Mouse (Mus musculus) intestine, embryonic 14.5 days (tissue): ENCODE results near the gene Cnr2. TPM values are rescaled to one million over a fixed set of nuclear protein-coding genes. Genes with fewer than 3 reads are reported as not detected.
A peak's percentile ranks its signal among the peaks of the same experiment; 100 is the strongest.

ENCODE experiments used
- ATAC-seq: fragments of 200-750 bp; cut with Nextera tagmentation; replicated peaks from 2 replicates; pipeline ENCODE4 v1.8.0; 2017; ENCODE audit warnings: low read depth, moderate number of reproducible peaks, moderate TSS enrichment, moderate library complexity; ENCODE audit not compliant: low FRiP score, low TSS enrichment
- DNase-seq: peaks from one replicate; pipeline ENCODE4 v3.0.0-alpha.2; 2018; ENCODE audit warnings: low spot score
- H3K27ac ChIP-seq: fragments of 300-500 bp; sonication (generic); 2 replicates; pipeline ENCODE4 v1.5.1; 2014; ENCODE audit warnings: low read depth, mild to moderate bottlenecking, control low read depth
- H3K27me3 ChIP-seq: fragments of 300-500 bp; sonication (generic); replicated peaks from 2 replicates; pipeline ENCODE4 v1.6.1; 2014; ENCODE audit warnings: low read length, control low read depth; ENCODE audit not compliant: control insufficient read depth, insufficient read depth
- H3K36me3 ChIP-seq: fragments of 300-500 bp; sonication (generic); 2 replicates; pipeline ENCODE4 v1.6.1; 2014; ENCODE audit warnings: low read length, control low read depth; ENCODE audit not compliant: control insufficient read depth, insufficient read depth
- H3K4me1 ChIP-seq: fragments of 300-500 bp; sonication (generic); replicated peaks from 2 replicates; pipeline ENCODE4 v1.6.1; 2014; ENCODE audit warnings: low read length, control low read depth, mixed read lengths; ENCODE audit not compliant: control insufficient read depth, insufficient read depth
- H3K4me2 ChIP-seq: fragments of 300-500 bp; sonication (generic); 2 replicates; pipeline ENCODE4 v1.6.1; 2014; ENCODE audit warnings: low read length
- H3K4me3 ChIP-seq: fragments of 300-500 bp; sonication (generic); 2 replicates; pipeline ENCODE4 v1.5.1; 2014; ENCODE audit warnings: low read depth, low read length, control low read depth, mixed read lengths
- H3K9ac ChIP-seq: fragments of 300-500 bp; sonication (generic); 2 replicates; pipeline ENCODE4 v1.6.1; 2014; ENCODE audit warnings: mild to moderate bottlenecking, low read length
- H3K9me3 ChIP-seq: fragments of 300-500 bp; sonication (generic); 2 replicates; pipeline ENCODE4 v1.6.1; 2016; ENCODE audit warnings: low read length, control low read depth; ENCODE audit not compliant: control insufficient read depth
- WGBS: fragments of 180-500 bp; shearing (Covaris S2); extraction: QIAGEN DNeasy Blood & Tissue Kit; methylation state at CpG from one replicate; pipeline ENCODE4 v1.1.7; 2014; 5-methylcytosine and 5-hydroxymethylcytosine counted together
- polyA plus RNA-seq: library from polyadenylated mRNA; unstranded; fragments of >200 nt; fragmentation: Nextera tagmentation; extraction: Ambion mirVana; gene quantifications from 2 replicates; pipeline ENCODE4 v1.2.1, GENCODE M21; 2014

Cnr2 gene
- 0.24 and 0.44 TPM in 2 replicates for polyA plus RNA-seq

GRCm38 (mm10) chr4:135895071-135895571, at the start of gene Cnr2:
TSS of gene Cnr2 (plus strand) at chr4:135895394.
- Histone ChIP-seq H3K4me2 (no peak within 1 kb of the TSS), H3K9me3 (no peaks in the 10 kb centered on the region), H3K4me3 (no peak within 1 kb of the TSS), H3K4me1 (no peaks in the 10 kb centered on the region), H3K9ac (no peak within 1 kb of the TSS), H3K36me3 (no peaks in the 10 kb centered on the region), H3K27ac (no peak within 1 kb of the TSS), H3K27me3 (no peaks in the 10 kb centered on the region)
- ATAC-seq (no peak), DNase-seq (no peak)
- 46% methylated on average over 8 of the region's 8 CpGs for WGBS

- ATAC-seq (no peak), DNase-seq (peak; percentile 33)
- no peaks in the 10 kb centered on the region for H3K27me3 ChIP-seq
- H3K4me2 ChIP-seq: no peak overlapping the region
- no peaks in the 10 kb centered on the region for H3K36me3 ChIP-seq
- H3K9me3 ChIP-seq: no peaks in the 10 kb centered on the region
- H3K4me3 ChIP-seq: no peak overlapping the region
- no peak overlapping the region for H3K9ac ChIP-seq
- 0 out of 2 replicates have a peak, but pooled peaks cover 5% of the 10 kb centered on the region for H3K4me1 ChIP-seq
- 63% methylated on average over 5 of the region's 5 CpGs for WGBS
- H3K27ac ChIP-seq: no peak overlapping the region
Measured at GRCm38 (mm10) chr4:135847581-135847980, 47.6 kb upstream of the Cnr2 start.

DNA sequence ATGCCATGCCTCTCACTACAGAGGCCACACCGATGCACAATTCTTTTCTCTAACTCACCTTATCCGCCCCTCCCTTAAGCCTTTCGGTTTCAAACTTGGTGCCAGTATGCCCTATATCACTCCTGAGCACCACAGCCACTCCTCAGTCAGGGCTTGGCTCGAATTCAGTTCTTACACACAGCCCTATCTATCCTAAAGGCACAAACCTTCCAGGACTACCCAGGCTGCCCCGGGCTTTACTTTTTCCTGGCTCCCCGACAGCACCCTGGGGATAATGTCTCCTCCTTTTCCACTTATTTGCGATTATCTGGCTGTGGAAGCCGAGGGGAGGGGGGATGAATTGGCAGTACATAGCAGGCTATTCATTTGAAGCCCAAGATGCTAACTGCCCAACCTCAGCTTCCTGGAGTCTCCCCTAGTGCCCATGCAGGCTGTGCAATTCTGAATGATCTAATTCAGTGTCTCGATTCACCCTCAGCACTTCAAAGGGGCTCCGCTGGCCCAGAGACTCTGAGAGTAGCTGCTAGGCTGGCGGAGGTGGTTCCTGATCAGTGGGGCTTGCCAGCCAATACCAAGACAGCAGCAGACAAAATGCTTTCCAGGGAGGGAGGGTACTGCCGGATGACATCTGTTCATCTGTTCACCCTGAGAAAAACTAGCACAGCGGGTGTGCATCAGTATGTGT, 44.6 kb upstream of the Cnr2 start:
- Histone ChIP-seq H3K4me2 (no peak overlapping the region), H3K36me3 (no peaks in the 10 kb centered on the region), H3K27ac (no peak overlapping the region), H3K4me1 (peaks cover 12% of the 10 kb centered on the region), H3K4me3 (no peak overlapping the region), H3K27me3 (no peaks in the 10 kb centered on the region), H3K9ac (no peak overlapping the region), H3K9me3 (no peaks in the 10 kb centered on the region)
- peak; percentile 49 for DNase-seq
- no peak for ATAC-seq
- WGBS: 43% methylated on average over 13 of the region's 13 CpGs

GRCm38 (mm10) chr4:135851942-135852341, 43.3 kb upstream of the Cnr2 start:
- WGBS: 90% methylated on average over 9 of the region's 9 CpGs
- DNase-seq: peak; percentile 48

GRCm38 (mm10) chr4:135853987-135854546, 41.1 kb upstream of the Cnr2 start:
- Histone ChIP-seq H3K27ac (0 out of 2 replicates have a peak overlapping the region, but pooled peaks have one; percentile 99), H3K36me3 (peaks cover 8% of the 10 kb centered on the region; the same call in 1 of the 2 replicates), H3K9ac (no peak overlapping the region), H3K4me2 (no peak overlapping the region), H3K9me3 (no peaks in the 10 kb centered on the region), H3K4me3 (no peak overlapping the region), H3K4me1 (peaks cover 26% of the 10 kb centered on the region), H3K27me3 (no peaks in the 10 kb centered on the region)
- peak; percentile 44 for DNase-seq
- no peak for ATAC-seq
- 90% methylated on average over 14 of the region's 14 CpGs for WGBS

More at GRCm38 (mm10) chr4:135851942-135852341, 43.3 kb upstream of the Cnr2 start:
- no peaks in the 10 kb centered on the region for H3K36me3 ChIP-seq
- H3K27me3 ChIP-seq: no peaks in the 10 kb centered on the region
- H3K9ac ChIP-seq: no peak overlapping the region
- no peak overlapping the region for H3K4me3 ChIP-seq
- H3K27ac ChIP-seq: no peak overlapping the region
- H3K4me2 ChIP-seq: no peak overlapping the region
- H3K4me1 ChIP-seq: peaks cover 12% of the 10 kb centered on the region
- ATAC-seq: no peak
- no peaks in the 10 kb centered on the region for H3K9me3 ChIP-seq

DNA sequence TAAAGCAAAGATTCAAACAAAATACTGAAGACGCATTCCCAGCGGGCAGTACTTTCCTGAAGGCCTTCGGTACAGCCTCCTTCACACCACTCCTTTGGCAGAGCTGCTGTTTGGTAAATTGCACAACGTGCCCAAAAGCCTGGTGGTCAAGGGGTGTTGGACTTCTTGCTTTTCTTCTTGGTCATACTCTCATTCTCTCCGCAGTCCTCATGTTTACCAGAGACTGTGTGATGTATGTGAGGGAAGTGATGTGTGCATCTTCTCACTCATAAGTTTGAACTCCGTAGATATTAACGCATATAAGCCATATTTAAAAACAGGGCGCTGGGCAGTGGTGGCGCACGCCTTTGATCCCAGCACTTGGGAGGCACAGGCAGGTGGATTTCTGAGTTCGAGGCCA, 40.6 kb upstream of the Cnr2 start:
- Histone ChIP-seq H3K27ac (peak overlapping the region; percentile 99), H3K4me3 (peak overlapping the region; percentile 95; the same call in 1 of the 2 replicates), H3K9ac (peak overlapping the region; percentile 97), H3K36me3 (peaks cover 13% of the 10 kb centered on the region), H3K4me2 (peak overlapping the region; percentile 94), H3K27me3 (no peaks in the 10 kb centered on the region), H3K4me1 (peaks cover 32% of the 10 kb centered on the region), H3K9me3 (no peaks in the 10 kb centered on the region)
- ATAC-seq (no peak), DNase-seq (peak; percentile 50)
- 73% methylated on average over 11 of the region's 11 CpGs for WGBS

DNA sequence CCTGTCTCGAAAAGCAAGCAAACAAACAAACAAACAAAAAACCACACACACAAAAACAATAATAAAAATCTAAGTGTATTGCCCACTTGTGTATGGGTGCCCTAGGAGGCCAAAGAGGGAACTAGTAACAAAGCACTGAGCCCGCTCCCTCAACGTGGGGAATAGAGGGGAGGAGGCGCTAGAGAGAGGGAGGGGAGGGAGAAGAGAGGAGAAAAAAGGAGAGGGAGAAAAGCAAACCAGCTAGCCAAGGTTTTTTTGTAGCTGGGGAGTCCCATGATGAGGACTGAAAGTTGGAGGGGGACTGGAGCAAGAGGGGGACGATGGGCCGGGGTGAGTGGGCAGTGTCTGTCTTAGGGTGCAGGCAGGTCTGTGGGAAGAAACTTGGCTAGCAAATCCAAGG, 40.1 kb upstream of the Cnr2 start:
- Histone ChIP-seq H3K4me1 (peaks cover 36% of the 10 kb centered on the region), H3K27me3 (no peaks in the 10 kb centered on the region), H3K36me3 (peaks cover 17% of the 10 kb centered on the region), H3K9ac (peak overlapping the region; percentile 97), H3K4me3 (peak overlapping the region; percentile 95), H3K27ac (peak overlapping the region; percentile 99), H3K4me2 (peak overlapping the region; percentile 94), H3K9me3 (no peaks in the 10 kb centered on the region)
- WGBS: 7% methylated on average over 6 of the region's 6 CpGs
- no peak for DNase-seq
- ATAC-seq: peak; percentile 6; the same call in 1 of the 2 replicates

- WGBS: under 1% methylated on average over 65 of the region's 67 CpGs
- ATAC-seq: peak; percentile 96
Measured at GRCm38 (mm10) chr4:135855536-135856222, 39.5 kb upstream of the Cnr2 start, which contains the start of gene Srsf10. TSS of gene Srsf10 (plus strand) at chr4:135855747.

More at GRCm38 (mm10) chr4:135855536-135856222, 39.5 kb upstream of the Cnr2 start, which contains the start of gene Srsf10:
- Histone ChIP-seq H3K27me3 (no peaks in the 10 kb centered on the region), H3K9ac (peak within 1 kb of the TSS; percentile 97), H3K27ac (peak within 1 kb of the TSS; percentile 99), H3K4me1 (peaks cover 38% of the 10 kb centered on the region), H3K4me3 (peak within 1 kb of the TSS; percentile 95), H3K9me3 (no peaks in the 10 kb centered on the region), H3K36me3 (peaks cover 21% of the 10 kb centered on the region), H3K4me2 (peak within 1 kb of the TSS; percentile 94)
- peak; percentile 97 for DNase-seq
